Mouse (Mus musculus) cortical plate, adult 2 months (tissue): ENCODE results near the gene Ank3.

Source experiments
- CTCF ChIP-seq: fragments of 200-500 bp; IDR thresholded peaks from 2 replicates; pipeline ENCODE4 v1.5.1; 2011; ENCODE audit warnings: mild to moderate bottlenecking, control low read depth, low read length; ENCODE audit not compliant: insufficient read depth; ENCODE audit errors: extremely low read depth
- POLR2A ChIP-seq: fragments of 200-500 bp; IDR thresholded peaks from 2 replicates; pipeline ENCODE4 v1.6.1; 2011; ENCODE audit warnings: mild to moderate bottlenecking, low read length, control low read depth; ENCODE audit not compliant: insufficient read depth; ENCODE audit errors: extremely low read depth

- TF ChIP-seq POLR2A = no peak
- no peak for TF ChIP-seq CTCF
Observed at GRCm38 (mm10) chr10:69967994-69968393, 569.4 kb downstream of the Ank3 start.
